Mouse (Mus musculus): ENCODE measurements at regions not wholly inside any gene's neighbourhood (a gene's known extent, or its start where the extent isn't known, plus 50 kb on each side); places are given as distances from the start of the nearest gene placed in this dataset.

DNA sequence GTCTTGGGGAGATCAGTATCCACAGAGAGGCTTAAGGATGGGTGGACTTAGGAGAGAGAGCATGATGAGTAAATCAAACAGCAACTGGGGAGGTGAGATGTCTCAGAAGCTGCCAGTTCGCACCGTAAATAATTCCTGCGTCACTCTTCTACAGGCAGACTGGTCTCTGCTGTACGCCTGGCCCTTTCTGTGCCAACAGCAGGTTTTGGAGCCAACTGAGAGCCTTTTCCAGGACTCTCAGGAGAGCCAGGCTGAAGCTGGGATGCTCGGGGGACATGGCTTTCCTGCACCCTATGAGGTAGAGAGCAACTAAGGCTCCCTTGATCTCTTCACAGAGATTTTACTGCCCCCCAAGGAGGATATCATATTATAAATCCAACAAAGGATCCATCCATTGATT is 134.3 kb upstream of the Gsc start:
- Histone ChIP-seq H3K4me1 (replicated peaks) (peaks cover 13% of the 10 kb centered on the region), H3K4me2 (no peak overlapping the region), H3K9ac (no peak overlapping the region), H3K4me3 (no peak overlapping the region), H3K36me3 (no peaks in the 10 kb centered on the region), H3K9me3 (replicated peaks) (no peaks in the 10 kb centered on the region), H3K27ac (no peak overlapping the region), H3K27me3 (peaks cover 23% of the 10 kb centered on the region; the same call in 1 of the 2 replicates)
- no peak for ATAC-seq (replicated peaks; ENCODE audit: insufficient number of reproducible peaks, insufficient read depth, low FRiP score, low read depth)
- WGBS: 73% methylated on average over 5 of the region's 5 CpGs

DNA sequence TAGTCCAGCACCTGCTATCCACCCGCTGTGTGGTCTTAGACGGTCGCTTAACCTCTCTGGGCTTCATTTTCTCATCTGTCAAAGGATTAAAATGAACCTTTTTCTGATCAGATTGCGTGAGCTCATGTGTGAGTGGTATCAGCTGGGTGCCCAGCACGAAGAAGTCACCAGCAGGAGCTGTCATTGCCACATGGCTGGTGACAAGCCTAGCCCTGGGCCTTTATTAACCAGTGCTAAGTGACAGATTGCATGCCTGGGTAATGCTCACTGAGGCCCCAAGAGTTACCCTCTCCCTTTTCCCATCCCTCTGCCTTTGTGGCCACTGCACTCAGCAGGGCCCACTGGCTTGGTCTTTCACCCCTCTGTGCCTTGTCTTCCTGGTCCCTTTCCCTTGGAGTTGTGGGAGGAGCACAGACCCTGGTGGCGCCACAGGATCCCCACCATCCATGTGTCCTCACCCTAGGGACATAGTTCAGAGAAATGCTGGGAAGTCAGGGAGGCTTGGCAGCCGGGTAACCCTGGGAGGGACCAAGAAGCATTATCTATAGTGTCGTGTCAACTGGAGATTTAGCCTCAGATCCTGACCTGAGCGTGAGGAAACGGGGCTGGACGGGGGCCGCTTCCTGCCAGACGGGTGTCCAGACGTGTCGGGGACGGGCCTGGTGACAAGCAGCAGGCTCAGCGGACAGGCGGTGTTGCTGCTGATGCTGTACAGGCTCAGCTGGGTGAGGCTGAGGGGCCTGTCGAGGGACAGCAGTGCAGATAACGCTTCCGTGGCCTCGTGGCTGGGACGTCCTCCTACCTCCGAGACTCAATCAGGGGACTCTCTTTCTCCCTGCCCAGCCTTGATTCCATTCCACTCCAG is 132.6 kb upstream of the Gsc start:
- Histone ChIP-seq H3K27ac (peak overlapping the region; percentile 57), H3K27me3 (peaks cover 23% of the 10 kb centered on the region; the same call in 1 of the 2 replicates), H3K4me1 (replicated peaks) (peaks cover 13% of the 10 kb centered on the region), H3K9me3 (replicated peaks) (no peaks in the 10 kb centered on the region; the same call in 1 of the 2 replicates), H3K9ac (no peak overlapping the region), H3K36me3 (no peaks in the 10 kb centered on the region), H3K4me3 (no peak overlapping the region), H3K4me2 (peak overlapping the region; percentile 39)
- peak; percentile 87 for ATAC-seq (replicated peaks; ENCODE audit: insufficient number of reproducible peaks, insufficient read depth, low FRiP score, low read depth)
- 23% methylated on average over 24 of the region's 24 CpGs for WGBS

DNA sequence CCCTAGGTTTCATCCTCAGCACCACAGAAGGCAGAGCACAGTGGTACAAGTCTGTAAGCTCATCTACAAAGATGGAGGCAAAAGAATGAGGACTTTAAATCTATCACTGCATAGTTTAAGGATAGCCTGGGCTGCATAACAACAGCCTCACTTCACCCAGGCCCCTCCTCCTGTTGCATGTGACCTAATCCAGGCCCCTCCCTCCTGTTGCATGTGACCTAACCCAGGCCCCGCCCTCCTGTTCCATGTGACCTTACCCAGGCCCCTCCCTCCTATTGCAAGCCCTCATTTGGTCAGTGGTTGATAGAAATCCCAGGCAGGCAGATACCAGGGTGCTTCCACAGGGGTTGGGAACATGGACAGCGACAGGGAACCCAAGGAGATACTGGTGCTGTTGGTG is 124.9 kb upstream of the Gsc start:
- no peaks in the 10 kb centered on the region; the same call in 1 of the 2 replicates for H3K9me3 ChIP-seq (replicated peaks)
- H3K4me3 ChIP-seq: no peak overlapping the region
- peaks cover 27% of the 10 kb centered on the region for H3K27me3 ChIP-seq
- H3K36me3 ChIP-seq: no peaks in the 10 kb centered on the region
- H3K4me2 ChIP-seq: no peak overlapping the region
- no peak overlapping the region for H3K9ac ChIP-seq
- H3K27ac ChIP-seq: no peak overlapping the region
- H3K4me1 ChIP-seq (replicated peaks): peaks cover 9% of the 10 kb centered on the region
- 84% methylated on average over 2 of the region's 2 CpGs for WGBS
- ATAC-seq (replicated peaks; ENCODE audit: insufficient number of reproducible peaks, insufficient read depth, low FRiP score, low read depth): no peak

GRCm38 (mm10) chr12:104593526-104594155 is 120.5 kb upstream of the Gsc start:
- WGBS: 34% methylated on average over 19 of the region's 19 CpGs
- Histone ChIP-seq H3K4me1 (replicated peaks) (peaks cover 12% of the 10 kb centered on the region), H3K36me3 (no peaks in the 10 kb centered on the region), H3K27me3 (peaks cover 32% of the 10 kb centered on the region), H3K4me3 (no peak overlapping the region), H3K27ac (no peak overlapping the region), H3K4me2 (peak overlapping the region; percentile 33), H3K9me3 (replicated peaks) (no peaks in the 10 kb centered on the region), H3K9ac (0 out of 2 replicates have a peak overlapping the region, but pooled peaks have one; percentile 17)
- ATAC-seq (replicated peaks; ENCODE audit: insufficient number of reproducible peaks, insufficient read depth, low FRiP score, low read depth): no peak

GRCm38 (mm10) chr12:104592791-104593525 is 119.8 kb upstream of the Gsc start:
- Histone ChIP-seq H3K9me3 (replicated peaks) (no peaks in the 10 kb centered on the region), H3K36me3 (no peaks in the 10 kb centered on the region), H3K4me1 (replicated peaks) (peaks cover 12% of the 10 kb centered on the region), H3K4me2 (peak overlapping the region; percentile 33), H3K9ac (peak overlapping the region; percentile 17; the same call in 1 of the 2 replicates), H3K27ac (no peak overlapping the region), H3K27me3 (peaks cover 37% of the 10 kb centered on the region), H3K4me3 (no peak overlapping the region)
- 44% methylated on average over 21 of the region's 21 CpGs for WGBS
- ATAC-seq (replicated peaks; ENCODE audit: insufficient number of reproducible peaks, insufficient read depth, low FRiP score, low read depth): no peak

DNA sequence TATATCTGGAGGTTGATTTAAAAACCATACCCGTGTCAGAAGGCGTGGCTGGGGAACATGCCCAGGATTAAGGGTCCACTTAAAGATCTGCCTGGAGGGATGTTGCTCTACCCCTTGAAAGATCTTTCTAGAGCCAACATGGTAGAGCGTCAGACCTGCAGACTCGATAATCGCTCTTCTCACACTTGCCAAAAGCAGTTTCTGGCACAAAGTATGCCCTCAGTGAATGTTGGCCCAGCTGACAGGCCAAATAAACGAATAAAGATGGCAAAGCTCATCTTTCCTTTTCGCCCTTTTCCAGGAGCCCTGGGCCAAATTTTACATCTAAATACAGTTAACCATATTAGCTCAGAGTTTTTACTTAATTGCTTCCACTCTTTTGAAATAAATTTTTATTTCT is 118.4 kb upstream of the Gsc start:
- no peak overlapping the region for H3K27ac ChIP-seq
- peaks cover 48% of the 10 kb centered on the region for H3K27me3 ChIP-seq
- 82% methylated on average over 7 of the region's 7 CpGs for WGBS
- no peaks in the 10 kb centered on the region for H3K9me3 ChIP-seq (replicated peaks)
- peaks cover 12% of the 10 kb centered on the region for H3K4me1 ChIP-seq (replicated peaks)
- no peaks in the 10 kb centered on the region for H3K36me3 ChIP-seq
- H3K9ac ChIP-seq: no peak overlapping the region
- no peak for ATAC-seq (replicated peaks; ENCODE audit: insufficient number of reproducible peaks, insufficient read depth, low FRiP score, low read depth)
- H3K4me3 ChIP-seq: no peak overlapping the region
- H3K4me2 ChIP-seq: no peak overlapping the region

DNA sequence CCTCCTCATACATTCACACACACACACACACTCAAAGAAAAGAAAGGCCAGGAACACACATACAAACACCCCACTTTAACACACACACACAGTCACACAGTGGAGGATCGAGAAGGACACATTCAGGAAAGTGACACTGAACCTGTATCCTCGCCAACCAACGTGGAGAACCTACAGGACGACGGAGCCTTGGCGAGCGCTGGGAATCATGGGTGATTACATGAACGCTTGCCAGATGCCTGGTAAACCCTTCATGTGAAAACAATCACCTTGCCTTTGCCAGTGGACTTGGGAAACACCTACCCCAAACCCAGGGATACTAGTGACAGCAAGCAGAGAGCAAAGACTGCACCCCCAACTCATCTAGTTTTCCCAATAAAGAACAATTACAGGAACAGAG is 117.2 kb upstream of the Gsc start:
- H3K4me2 ChIP-seq: no peak overlapping the region
- peaks cover 36% of the 10 kb centered on the region for H3K27me3 ChIP-seq
- WGBS: 80% methylated on average over 8 of the region's 8 CpGs

DNA sequence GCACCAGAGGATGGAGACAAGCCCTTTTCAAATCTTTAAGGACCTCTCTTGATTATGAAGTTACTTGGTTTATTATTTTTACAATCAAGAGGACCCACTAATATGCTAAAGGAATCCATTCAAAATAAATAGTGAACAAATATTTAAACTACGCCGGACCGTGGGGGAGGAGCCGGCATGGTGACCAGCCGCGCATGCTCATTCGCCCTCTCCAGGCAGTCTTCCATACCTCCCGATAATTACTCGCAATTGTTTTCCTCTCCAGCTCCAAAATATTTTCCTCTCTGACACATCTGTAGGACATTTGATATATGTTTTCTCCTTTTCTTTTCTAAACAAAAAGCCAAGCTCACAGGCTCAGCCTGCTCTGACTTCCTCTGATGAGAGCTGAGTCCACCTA is 111.3 kb upstream of the Gsc start:
- no peak overlapping the region for H3K9ac ChIP-seq
- no peaks in the 10 kb centered on the region for H3K4me1 ChIP-seq (replicated peaks)
- H3K36me3 ChIP-seq: no peaks in the 10 kb centered on the region
- 54% methylated on average over 9 of the region's 9 CpGs for WGBS
- H3K27ac ChIP-seq: no peak overlapping the region
- H3K9me3 ChIP-seq (replicated peaks): no peaks in the 10 kb centered on the region
- ATAC-seq (replicated peaks; ENCODE audit: insufficient number of reproducible peaks, insufficient read depth, low FRiP score, low read depth): no peak
- peaks cover 42% of the 10 kb centered on the region for H3K27me3 ChIP-seq
- H3K4me3 ChIP-seq: 0 out of 2 replicates have a peak overlapping the region, but pooled peaks have one; percentile 7
- H3K4me2 ChIP-seq: peak overlapping the region; percentile 25; the same call in 1 of the 2 replicates

More for the DNA sequence above, 117.2 kb upstream of the Gsc start:
- Histone ChIP-seq H3K9me3 (replicated peaks) (no peaks in the 10 kb centered on the region), H3K27ac (no peak overlapping the region), H3K4me1 (replicated peaks) (peaks cover 12% of the 10 kb centered on the region), H3K36me3 (no peaks in the 10 kb centered on the region), H3K4me3 (no peak overlapping the region), H3K9ac (no peak overlapping the region)
- no peak for ATAC-seq (replicated peaks; ENCODE audit: insufficient number of reproducible peaks, insufficient read depth, low FRiP score, low read depth)

- H3K4me2 ChIP-seq: no peak overlapping the region
- H3K27ac ChIP-seq: no peak overlapping the region
- peaks cover 47% of the 10 kb centered on the region for H3K27me3 ChIP-seq
- H3K4me1 ChIP-seq (replicated peaks): no peaks in the 10 kb centered on the region
- H3K9me3 ChIP-seq (replicated peaks): no peaks in the 10 kb centered on the region
- H3K4me3 ChIP-seq: no peak overlapping the region
- no peak overlapping the region for H3K9ac ChIP-seq
- no peak for ATAC-seq (replicated peaks; ENCODE audit: insufficient number of reproducible peaks, insufficient read depth, low FRiP score, low read depth)
- WGBS: 56% methylated on average over 7 of the region's 7 CpGs
- H3K36me3 ChIP-seq: no peaks in the 10 kb centered on the region
Measured at GRCm38 (mm10) chr12:104580796-104581195, 107.7 kb upstream of the Gsc start.

DNA sequence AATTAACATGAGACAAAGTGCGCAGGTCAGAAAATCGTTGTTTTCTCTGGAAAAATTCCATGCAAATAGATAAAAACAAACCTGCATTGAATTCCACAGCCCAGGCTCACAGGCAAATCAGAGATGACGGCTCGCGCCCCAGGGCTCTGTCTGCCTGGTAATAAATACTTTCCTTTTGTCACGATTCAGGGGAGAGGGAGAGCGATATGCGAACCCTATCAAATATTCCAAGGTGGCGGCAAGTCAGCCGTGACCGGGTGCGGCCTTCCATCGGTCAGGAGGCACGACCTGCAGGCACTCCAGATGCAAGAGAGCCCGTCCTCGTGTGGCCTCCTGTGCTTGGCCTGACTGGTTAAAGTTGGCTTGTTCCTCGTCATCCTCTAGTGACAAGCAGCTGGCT is 94.5 kb upstream of the Gsc start:
- no peak overlapping the region for H3K9ac ChIP-seq
- 76% methylated on average over 17 of the region's 17 CpGs for WGBS
- H3K4me3 ChIP-seq: no peak overlapping the region
- no peaks in the 10 kb centered on the region for H3K36me3 ChIP-seq
- no peaks in the 10 kb centered on the region; the same call in 1 of the 2 replicates for H3K27me3 ChIP-seq
- H3K4me1 ChIP-seq (replicated peaks): no peaks in the 10 kb centered on the region
- H3K9me3 ChIP-seq (replicated peaks): no peaks in the 10 kb centered on the region
- H3K4me2 ChIP-seq: no peak overlapping the region
- no peak for ATAC-seq (replicated peaks; ENCODE audit: insufficient number of reproducible peaks, insufficient read depth, low FRiP score, low read depth)
- H3K27ac ChIP-seq: no peak overlapping the region

DNA sequence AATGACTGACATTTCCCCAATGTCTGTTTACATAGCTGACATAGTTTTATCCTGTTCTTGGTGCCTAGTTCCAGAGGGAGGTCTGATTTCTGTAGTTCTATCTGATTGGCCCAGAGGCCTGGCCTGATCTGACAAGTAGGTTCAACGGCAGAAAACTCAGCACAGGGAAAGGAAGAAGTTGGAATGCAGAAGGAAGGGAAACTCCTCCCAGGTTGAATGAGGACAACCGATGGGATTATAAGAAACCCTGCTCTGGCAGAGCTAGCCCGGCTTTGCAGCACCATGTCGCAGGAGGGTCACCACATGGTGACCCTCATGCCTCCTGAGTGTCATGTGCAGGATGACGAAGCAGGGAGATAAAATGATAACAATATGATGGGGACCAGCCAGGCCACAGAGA is 89.8 kb upstream of the Gsc start:
- no peak overlapping the region for H3K27ac ChIP-seq
- H3K9me3 ChIP-seq (replicated peaks): no peaks in the 10 kb centered on the region
- no peak for ATAC-seq (replicated peaks; ENCODE audit: insufficient number of reproducible peaks, insufficient read depth, low FRiP score, low read depth)
- 0 out of 2 replicates have a peak, but pooled peaks cover 7% of the 10 kb centered on the region for H3K4me1 ChIP-seq (replicated peaks)
- H3K9ac ChIP-seq: no peak overlapping the region
- H3K4me2 ChIP-seq: no peak overlapping the region
- 44% methylated on average over 5 of the region's 5 CpGs for WGBS
- no peaks in the 10 kb centered on the region for H3K36me3 ChIP-seq
- no peak overlapping the region for H3K4me3 ChIP-seq
- 0 out of 2 replicates have a peak, but pooled peaks cover 5% of the 10 kb centered on the region for H3K27me3 ChIP-seq

Measured in heart, embryonic 15.5 days (tissue).